Comparison of ENCODE assay signal across 24 mouse cellular contexts in genomic region chr5:147990775-147991174, GRCm38 (mm10). TPM values are rescaled to one million over a fixed set of nuclear protein-coding genes. Genes with fewer than 3 reads are reported as not detected.
DNase-seq lines count a peak whose midpoint lies in the region; ATAC-seq and TF ChIP-seq lines count a peak whose summit lies in the region.
"Had no signal": no experiment of that assay in that cellular context is flagged by ENCODE, and none has a peak within 500 bp of the region (broad histone marks: within the 10 kb centered on the region; RNA-seq: fewer than 3 reads in every experiment).

No protein-coding gene starts in this region.

- no peak for DNase-seq in hindbrain, postnatal 0 days (ENCODE audit: low spot score)
- DNase-seq in lung, postnatal 4 days: peak; percentile 20 to 65
- DNase-seq in lung, postnatal 36 days: no peak
- DNase-seq: adrenal gland, postnatal 36 days; cerebellum, adult 11-12 months; cerebellum, postnatal 10 days; kidney, adult 11 months; layer of hippocampus, adult 9-11 months; midbrain, embryonic 14.5 days; thymus, adult 2 months; thymus, postnatal 4 days had no signal

- no peak overlapping the region for H3K9ac ChIP-seq in forebrain, embryonic 15.5 days (replicated peaks)
- no peak overlapping the region for H3K9ac ChIP-seq in forebrain, embryonic 16.5 days (replicated peaks; ENCODE audit: low read depth, low read length)
- no peak overlapping the region for H3K9ac ChIP-seq in hindbrain, postnatal 0 days (replicated peaks; ENCODE audit: low read length)
- no peak overlapping the region for H3K9ac ChIP-seq in hindbrain, embryonic 16.5 days (ENCODE audit: low read depth, low read length)
- H3K9ac ChIP-seq: embryonic facial prominence, embryonic 12.5 days; forebrain, embryonic 13.5 days; kidney, embryonic 15.5 days; limb, embryonic 15.5 days; liver, embryonic 14.5 days; neural tube, embryonic 13.5 days had no signal

- 84% methylated on average over 10 of the region's 10 CpGs for WGBS in forebrain, embryonic 15.5 days
- WGBS in forebrain, embryonic 16.5 days: 82% methylated on average over 10 of the region's 10 CpGs
- 83% methylated on average over 10 of the region's 10 CpGs for WGBS in hindbrain, postnatal 0 days
- 80% methylated on average over 10 of the region's 10 CpGs for WGBS in hindbrain, embryonic 16.5 days

- H3K27ac ChIP-seq in forebrain, embryonic 15.5 days (replicated peaks): 0 out of 2 replicates have a peak overlapping the region, but pooled peaks have one; percentile 13
- H3K27ac ChIP-seq in forebrain, embryonic 16.5 days (ENCODE audit: low read length): no peak overlapping the region
- 0 out of 2 replicates have a peak overlapping the region, but pooled peaks have one; percentile 15 for H3K27ac ChIP-seq in hindbrain, postnatal 0 days
- no peak overlapping the region for H3K27ac ChIP-seq in hindbrain, embryonic 16.5 days (ENCODE audit: low read depth, low read length)
- H3K27ac ChIP-seq: embryonic facial prominence, embryonic 12.5 days; forebrain, embryonic 13.5 days; kidney, embryonic 15.5 days; limb, embryonic 15.5 days; liver, embryonic 14.5 days; neural tube, embryonic 13.5 days; stomach, postnatal 0 days had no signal

- no peaks in the 10 kb centered on the region for H3K9me3 ChIP-seq in forebrain, embryonic 15.5 days
- peaks cover 2% of the 10 kb centered on the region; the same call in 1 of the 2 replicates for H3K9me3 ChIP-seq in forebrain, embryonic 16.5 days (ENCODE audit: control insufficient read depth, low read length)
- H3K9me3 ChIP-seq in hindbrain, postnatal 0 days (ENCODE audit: low read length): no peaks in the 10 kb centered on the region
- H3K9me3 ChIP-seq in hindbrain, embryonic 16.5 days (ENCODE audit: control insufficient read depth, low read length): no peaks in the 10 kb centered on the region; the same call in 1 of the 2 replicates
- H3K9me3 ChIP-seq: kidney, embryonic 15.5 days had no signal

- no peak overlapping the region for H3K4me3 ChIP-seq in forebrain, embryonic 15.5 days
- H3K4me3 ChIP-seq in forebrain, embryonic 16.5 days (replicated peaks; ENCODE audit: low read length): no peak overlapping the region
- H3K4me3 ChIP-seq in hindbrain, postnatal 0 days (ENCODE audit: low read length): no peak overlapping the region
- no peak overlapping the region for H3K4me3 ChIP-seq in hindbrain, embryonic 16.5 days (ENCODE audit: low read length)
- H3K4me3 ChIP-seq in myocyte: no peak overlapping the region
- H3K4me3 ChIP-seq: embryonic facial prominence, embryonic 12.5 days; erythroblast, embryonic 14.5 days; forebrain, embryonic 13.5 days; kidney, embryonic 15.5 days; limb, embryonic 15.5 days; neural tube, embryonic 13.5 days had no signal

- no peak overlapping the region for H3K4me2 ChIP-seq in forebrain, embryonic 15.5 days (replicated peaks)
- no peak overlapping the region for H3K4me2 ChIP-seq in forebrain, embryonic 16.5 days (ENCODE audit: low read length)
- no peak overlapping the region for H3K4me2 ChIP-seq in hindbrain, postnatal 0 days (ENCODE audit: low read depth, low read length)
- H3K4me2 ChIP-seq in hindbrain, embryonic 16.5 days (ENCODE audit: low read length): no peak overlapping the region
- peak overlapping the region; percentile 6 for H3K4me2 ChIP-seq in myocyte (ENCODE audit: low read depth)
- H3K4me2 ChIP-seq: embryonic facial prominence, embryonic 12.5 days; forebrain, embryonic 13.5 days; heart, embryonic 11.5 days; kidney, embryonic 15.5 days; limb, embryonic 15.5 days; neural tube, embryonic 13.5 days had no signal

- no peaks in the 10 kb centered on the region for H3K27me3 ChIP-seq in forebrain, embryonic 15.5 days
- H3K27me3 ChIP-seq in forebrain, embryonic 16.5 days (replicated peaks; ENCODE audit: control insufficient read depth, insufficient read depth, low read length): no peaks in the 10 kb centered on the region
- no peaks in the 10 kb centered on the region for H3K27me3 ChIP-seq in hindbrain, postnatal 0 days (ENCODE audit: insufficient read depth, low read length)
- H3K27me3 ChIP-seq in hindbrain, embryonic 16.5 days (replicated peaks; ENCODE audit: control insufficient read depth, insufficient read depth, low read length): no peaks in the 10 kb centered on the region
- no peaks in the 10 kb centered on the region for H3K27me3 ChIP-seq in myocyte (ENCODE audit: control insufficient read depth, insufficient read depth, insufficient read length)
- H3K27me3 ChIP-seq: embryonic facial prominence, embryonic 12.5 days; forebrain, embryonic 13.5 days; kidney, embryonic 15.5 days; limb, embryonic 15.5 days; neural tube, embryonic 13.5 days had no signal

- no peak for TF ChIP-seq CTCF in hindbrain, postnatal 0 days (IDR thresholded peaks at IDR 0.05; ENCODE audit: low read depth)

- H3K36me3 ChIP-seq in forebrain, embryonic 15.5 days: no peaks in the 10 kb centered on the region
- no peaks in the 10 kb centered on the region for H3K36me3 ChIP-seq in forebrain, embryonic 16.5 days (ENCODE audit: control insufficient read depth, insufficient read depth)
- no peaks in the 10 kb centered on the region for H3K36me3 ChIP-seq in hindbrain, postnatal 0 days (ENCODE audit: insufficient read depth, low read length)
- H3K36me3 ChIP-seq in hindbrain, embryonic 16.5 days (ENCODE audit: control insufficient read depth, insufficient read depth, low read length): no peaks in the 10 kb centered on the region
- H3K36me3 ChIP-seq in myocyte (ENCODE audit: control insufficient read depth, insufficient read depth): no peaks in the 10 kb centered on the region
- H3K36me3 ChIP-seq: embryonic facial prominence, embryonic 12.5 days; kidney, embryonic 15.5 days; limb, embryonic 15.5 days; neural tube, embryonic 13.5 days had no signal

- H3K79me2 ChIP-seq in myocyte (ENCODE audit: control insufficient read depth, insufficient read depth): no peaks in the 10 kb centered on the region

- no peak for ATAC-seq in forebrain, embryonic 15.5 days (replicated peaks)
- no peak for ATAC-seq in forebrain, embryonic 16.5 days
- ATAC-seq in hindbrain, postnatal 0 days: no peak
- ATAC-seq in hindbrain, embryonic 16.5 days: no peak
- ATAC-seq: forebrain, embryonic 13.5 days had no signal

- no peak overlapping the region for H3ac ChIP-seq in myocyte (ENCODE audit: control insufficient read depth, insufficient read length)

- peaks cover 4% of the 10 kb centered on the region; the same call in 1 of the 2 replicates for H3K4me1 ChIP-seq in forebrain, embryonic 15.5 days
- no peaks in the 10 kb centered on the region for H3K4me1 ChIP-seq in forebrain, embryonic 16.5 days (replicated peaks; ENCODE audit: control insufficient read depth, insufficient read depth, low read length)
- no peaks in the 10 kb centered on the region for H3K4me1 ChIP-seq in hindbrain, postnatal 0 days (ENCODE audit: insufficient read depth, low read length)
- H3K4me1 ChIP-seq in hindbrain, embryonic 16.5 days (ENCODE audit: control insufficient read depth, insufficient read depth, low read depth, low read length): no peaks in the 10 kb centered on the region
- H3K4me1 ChIP-seq: embryonic facial prominence, embryonic 12.5 days; forebrain, embryonic 13.5 days; kidney, embryonic 15.5 days; neural tube, embryonic 13.5 days had no signal

- TF ChIP-seq POLR2A in myocyte (IDR thresholded peaks at IDR 0.05; ENCODE audit: insufficient read length, low read depth): no peak

TF ChIP-seq in myocyte, 11 proteins besides CTCF, POLR2A, EP300 and RAD21:
- TF ChIP-seq USF1 (IDR thresholded peaks at IDR 0.05; ENCODE audit: low read depth): no peak
- no peak for TF ChIP-seq POLR2AphosphoS2 (IDR thresholded peaks at IDR 0.05; ENCODE audit: insufficient read length, low read depth)
- no peak for TF ChIP-seq TCF3 (IDR thresholded peaks at IDR 0.05; ENCODE audit: insufficient read length, low read depth)
- no peak for TF ChIP-seq CEBPB (IDR thresholded peaks at IDR 0.05; ENCODE audit: insufficient read depth, poor library complexity, severe bottlenecking)
- TF ChIP-seq TCF12 (IDR thresholded peaks at IDR 0.05; ENCODE audit: insufficient read depth, poor library complexity, severe bottlenecking): no peak
- TF ChIP-seq E2F4 (IDR thresholded peaks at IDR 0.05; ENCODE audit: insufficient read depth): no peak
- no peak for TF ChIP-seq SRF (IDR thresholded peaks at IDR 0.05; ENCODE audit: control insufficient read depth, insufficient read length, low read depth)
- TF ChIP-seq MYOG (IDR thresholded peaks at IDR 0.05; ENCODE audit: control insufficient read depth in 1 of 3, insufficient read depth in 1 of 3, insufficient read length in 2 of 3, low read depth in 2 of 3): no peak
- TF ChIP-seq REST (IDR thresholded peaks at IDR 0.05; ENCODE audit: insufficient read depth, insufficient read length): no peak
- no peak for TF ChIP-seq MAX (IDR thresholded peaks at IDR 0.05; ENCODE audit: low read depth)
- TF ChIP-seq MYOD1 (IDR thresholded peaks at IDR 0.05; ENCODE audit: control insufficient read depth in 1 of 3, insufficient read length in 2 of 3, low read depth in 2 of 3): no peak
TF ChIP-seq in myocyte: peak in this region for 0.

RNA-seq across cellular contexts. Expression of gene Mtus2, which starts 33.7 kb away (rescaled TPM):
- 16.9 and 20.0 TPM in 2 replicates for polyA plus RNA-seq in forebrain, embryonic 15.5 days (2015; fragmentation: Nextera tagmentation; extraction: Ambion mirVana)
- polyA plus RNA-seq in forebrain, embryonic 16.5 days (2015; fragmentation: Nextera tagmentation; extraction: Ambion mirVana): 17.9 and 20.9 TPM in 2 replicates
- total RNA-seq in hindbrain, postnatal 0 days (2014; rRNA removed): 40.4 and 50.2 TPM in 2 replicates
- 31.3 and 33.6 TPM in 2 replicates for polyA plus RNA-seq in hindbrain, postnatal 0 days (2015; fragmentation: Nextera tagmentation; extraction: Ambion mirVana)
- polyA plus RNA-seq in hindbrain, embryonic 16.5 days (2015; fragmentation: Nextera tagmentation; extraction: Ambion mirVana): 34.8 and 39.4 TPM in 2 replicates
- 0.05 TPM for polyA plus RNA-seq in myocyte (2012; fragmentation: generic; extraction: Trizol)
- polyA plus RNA-seq: erythroblast, embryonic 14.5 days had no signal

Comparison
In these comparisons a context has a peak if more than half of its experiments do, and no peak if none do; other contexts are left out.
1. H3K27ac ChIP-seq: peak in forebrain, embryonic 15.5 days (single experiment) and hindbrain, postnatal 0 days (single experiment); none in forebrain, embryonic 16.5 days (single experiment) and hindbrain, embryonic 16.5 days (single experiment).
2. DNase-seq: peak in lung, postnatal 4 days (2 of 2); none in hindbrain, postnatal 0 days (single experiment) and lung, postnatal 36 days (single experiment).
3. RNA of gene Mtus2, which starts 33.7 kb away (polyA plus RNA-seq): 34.8 to 39.4 TPM in hindbrain, embryonic 16.5 days, 31.3 to 33.6 TPM in hindbrain, postnatal 0 days, 16.9 to 20.0 TPM in forebrain, embryonic 15.5 days and 17.9 to 20.9 TPM in forebrain, embryonic 16.5 days; 0.05 TPM in myocyte (single experiment); every median in the first group is over 10 times any median in the second.